Mouse (Mus musculus) G1E-ER4 (cell line): ENCODE results near the gene Cox7a1. TPM values are rescaled to one million over a fixed set of nuclear protein-coding genes. Genes with fewer than 3 reads are reported as not detected.

Experiments
- GATA1 ChIP-seq: IDR thresholded peaks from one replicate; pipeline ENCODE4 v1.8.0; 2012; ENCODE audit warnings: low read length, inconsistent platforms
- polyA plus RNA-seq: library from polyadenylated mRNA; stranded (reverse); fragments of >175 nt; gene quantifications from 2 replicates; pipeline ENCODE4 v1.2.3, GENCODE M21; 2012

Gene Cox7a1
- polyA plus RNA-seq, 1 experiment, result 8.3 TPM

- TF ChIP-seq GATA1, result no peak
Measured at GRCm38 (mm10) chr7:30184641-30185348, 851 bp downstream of the Cox7a1 start.

- no peak for TF ChIP-seq GATA1
Measured at GRCm38 (mm10) chr7:30188344-30189115, 4.6 kb downstream of the Cox7a1 start.

DNA sequence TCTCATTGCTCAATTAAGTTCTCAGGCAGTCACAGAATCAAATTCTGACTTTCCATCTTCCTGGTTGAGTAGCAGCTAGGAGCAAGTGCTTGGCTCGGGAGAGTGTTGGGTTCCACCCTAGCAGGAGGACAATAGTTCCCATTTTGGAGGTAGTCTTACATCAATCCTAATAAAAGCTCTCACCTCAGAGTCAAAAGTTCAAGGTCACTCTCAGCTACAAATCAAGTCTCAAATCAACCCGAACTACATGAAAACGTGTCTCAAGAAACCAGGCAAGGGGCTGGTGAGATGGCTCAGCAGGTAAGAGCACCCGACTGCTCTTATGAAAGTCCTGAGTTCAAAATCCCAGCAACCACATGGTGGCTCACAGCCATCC is 5.2 kb downstream of the Cox7a1 start:
- no peak for TF ChIP-seq GATA1

- TF ChIP-seq GATA1, result no peak
Measured at GRCm38 (mm10) chr7:30192088-30192487, 8.1 kb downstream of the Cox7a1 start.

DNA sequence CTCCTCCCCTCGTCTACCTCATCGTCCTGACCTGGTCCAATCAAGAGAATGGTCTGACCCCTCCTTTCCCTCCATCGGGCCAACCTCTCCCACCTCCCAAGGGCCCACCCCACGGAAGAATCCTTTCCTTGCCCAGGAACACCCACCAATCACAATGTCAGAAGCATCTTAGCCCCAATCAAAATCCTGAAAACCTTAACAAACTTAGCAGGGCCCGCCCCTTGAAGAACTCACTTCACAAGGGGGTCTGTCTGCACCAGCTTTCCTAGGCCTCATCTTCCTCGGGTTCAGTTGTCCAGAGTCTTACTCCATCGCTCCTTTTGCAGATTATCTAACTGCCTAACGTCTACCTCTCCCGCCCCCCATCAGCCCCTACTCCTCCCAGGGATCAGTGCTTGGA is 9.1 kb downstream of the Cox7a1 start:
- TF ChIP-seq GATA1, result no peak

GRCm38 (mm10) chr7:30193581-30194100 is 9.7 kb downstream of the Cox7a1 start:
- no peak for TF ChIP-seq GATA1

DNA sequence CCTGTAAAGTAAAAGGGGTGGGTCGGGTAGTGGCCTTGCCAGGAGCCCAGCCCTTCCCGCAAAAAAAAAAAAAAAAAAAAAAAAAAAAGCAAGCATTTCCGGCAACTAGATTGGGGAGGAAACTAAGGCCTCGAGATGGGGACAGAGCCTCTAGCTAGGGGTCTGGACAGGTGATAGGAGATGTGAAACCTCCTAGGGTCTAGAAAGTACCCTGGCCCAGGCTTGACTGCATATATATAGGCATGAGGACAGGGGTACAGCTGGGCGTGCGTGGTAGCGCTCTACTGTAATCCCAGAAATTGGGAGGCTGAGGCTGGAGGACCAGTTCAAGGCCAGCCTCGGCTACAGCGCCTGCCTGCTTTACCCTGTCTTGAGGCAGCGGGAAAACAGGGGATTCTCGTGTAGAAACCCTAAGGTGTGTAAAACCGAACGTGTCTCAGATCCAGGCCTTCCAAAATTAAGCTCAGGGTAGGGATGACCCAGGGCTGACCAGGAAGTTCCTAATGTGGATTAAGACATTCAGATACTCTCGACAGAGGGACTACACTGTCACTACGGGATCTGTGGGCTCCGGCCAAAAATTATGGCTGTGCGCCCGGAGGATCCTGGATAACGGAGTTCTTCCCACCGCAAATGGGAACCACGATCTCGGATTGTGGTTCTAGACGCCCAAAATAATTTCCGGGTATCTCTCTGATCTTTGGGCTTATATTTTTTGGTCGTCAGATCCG is 10.3 kb downstream of the Cox7a1 start:
- no peak for TF ChIP-seq GATA1

DNA sequence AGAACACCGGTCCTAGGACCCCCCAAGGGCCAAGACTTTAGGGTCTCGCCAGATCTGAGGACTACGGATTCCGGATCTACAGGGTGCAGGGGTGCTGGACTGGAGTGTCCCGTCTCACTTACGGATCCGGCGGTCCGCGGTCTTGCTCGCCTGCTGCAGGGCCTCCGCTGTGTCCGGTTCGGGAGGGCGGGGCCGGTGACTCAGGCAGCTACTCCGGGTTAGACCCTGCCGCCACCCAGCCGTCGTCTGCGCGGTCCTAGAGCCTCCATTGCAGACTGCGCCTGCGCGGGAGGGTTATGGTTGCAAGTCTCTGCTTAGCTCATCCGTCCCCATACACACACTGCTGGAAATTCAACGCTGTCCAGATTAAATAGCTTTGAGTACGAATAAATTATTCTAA is 10.9 kb downstream of the Cox7a1 start:
- no peak for TF ChIP-seq GATA1

DNA sequence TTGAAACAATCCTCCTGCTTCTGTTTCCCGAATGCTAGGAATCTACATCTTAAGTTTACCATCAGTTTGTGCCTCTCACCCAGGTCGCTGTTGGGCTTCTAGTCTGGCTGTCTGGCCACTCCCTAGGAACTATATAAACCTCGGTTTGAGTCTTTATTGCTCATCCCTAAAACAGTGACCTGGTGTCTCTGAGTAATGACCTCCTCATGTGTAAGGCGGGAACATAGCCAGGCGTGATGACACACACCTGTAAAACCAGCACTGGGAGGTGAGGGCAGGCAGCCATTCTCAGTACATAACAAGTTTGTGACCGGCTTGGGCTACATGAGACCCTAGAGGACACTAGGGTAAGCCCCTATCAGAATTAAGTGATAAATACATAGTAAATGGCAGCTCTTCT is 11.5 kb downstream of the Cox7a1 start:
- TF ChIP-seq GATA1, result no peak

- no peak for TF ChIP-seq GATA1
Measured at GRCm38 (mm10) chr7:30196171-30196570, 12.2 kb downstream of the Cox7a1 start.

GRCm38 (mm10) chr7:30197592-30198129 is 13.7 kb downstream of the Cox7a1 start:
- TF ChIP-seq GATA1, result no peak

DNA sequence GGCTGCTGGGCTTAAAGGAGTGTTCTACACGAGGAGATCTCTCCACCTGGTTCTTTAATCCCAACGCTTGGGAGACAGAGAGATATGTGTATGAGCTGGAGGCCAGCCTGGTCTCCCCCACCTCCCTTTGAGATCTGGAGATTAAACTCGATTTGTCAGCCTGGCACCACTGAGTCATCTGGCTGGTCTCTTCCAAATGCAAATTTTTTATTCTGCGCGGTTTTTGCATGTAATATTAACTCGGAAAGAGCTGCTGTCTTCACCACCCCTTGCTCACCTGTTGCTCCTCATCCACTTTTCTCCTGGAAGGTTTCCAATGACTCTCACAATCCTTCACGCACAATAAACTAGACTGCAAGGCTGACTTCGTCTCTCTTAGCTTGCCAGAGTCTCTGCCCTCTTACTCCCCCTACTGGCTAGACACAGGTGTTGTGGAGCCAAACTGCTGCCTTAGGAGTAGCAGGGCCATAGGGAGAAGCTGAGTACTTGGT is 14.6 kb downstream of the Cox7a1 start, which contains the start of gene Capns1:
Gene Capns1 (minus strand): TSS at position 331 of the 491 bp plus-strand sequence.
- no peak for TF ChIP-seq GATA1

GRCm38 (mm10) chr7:30199498-30200139 is 15.7 kb downstream of the Cox7a1 start:
- TF ChIP-seq GATA1, result no peak

- TF ChIP-seq GATA1, result no peak
Measured at GRCm38 (mm10) chr7:30200200-30200599, 16.3 kb downstream of the Cox7a1 start.
